Mouse (Mus musculus): ENCODE results near the gene Bbs10. TPM values are rescaled to one million over a fixed set of nuclear protein-coding genes. Genes with fewer than 3 reads are reported as not detected.

The Bbs10 gene
- total and polyA plus RNA-seq, 2 experiments from 2014 or later, result 2.2 to 4.3 TPM

- Histone ChIP-seq H3K4me1 (ENCODE audit: insufficient read depth, low read length) (no peaks in the 10 kb centered on the region), H3K27ac (no peak overlapping the region), H3K9ac (replicated peaks; ENCODE audit: low read length) (no peak overlapping the region), H3K4me2 (ENCODE audit: low read depth, low read length) (no peak overlapping the region), H3K36me3 (ENCODE audit: insufficient read depth, low read length) (peaks cover 33% of the 10 kb centered on the region), H3K4me3 (ENCODE audit: low read length) (no peak overlapping the region), H3K9me3 (ENCODE audit: low read length) (no peaks in the 10 kb centered on the region), H3K27me3 (ENCODE audit: insufficient read depth, low read length) (no peaks in the 10 kb centered on the region)
- whole genome bisulfite sequencing, result 80% methylated on average over 15 of the region's 15 CpGs
- DNase-seq (ENCODE audit: low spot score), result no peak
- no peak for TF ChIP-seq CTCF (IDR thresholded peaks at IDR 0.05; ENCODE audit: low read depth)
- ATAC-seq, result no peak
Measured at GRCm38 (mm10) chr10:111271687-111272086, 26.8 kb upstream of the Bbs10 start.

- no peak overlapping the region for H3K27ac ChIP-seq
- DNase-seq (ENCODE audit: low spot score) (no peak), ATAC-seq (no peak)
- no peaks in the 10 kb centered on the region for H3K4me1 ChIP-seq (ENCODE audit: insufficient read depth, low read length)
- 77% methylated on average over 11 of the region's 11 CpGs for WGBS
- peaks cover 29% of the 10 kb centered on the region for H3K36me3 ChIP-seq (ENCODE audit: insufficient read depth, low read length)
- no peak for TF ChIP-seq CTCF (IDR thresholded peaks at IDR 0.05; ENCODE audit: low read depth)
- H3K27me3 ChIP-seq (ENCODE audit: insufficient read depth, low read length), result no peaks in the 10 kb centered on the region
- no peaks in the 10 kb centered on the region for H3K9me3 ChIP-seq (ENCODE audit: low read length)
- no peak overlapping the region for H3K4me2 ChIP-seq (ENCODE audit: low read depth, low read length)
- H3K9ac ChIP-seq (replicated peaks; ENCODE audit: low read length), result no peak overlapping the region
- H3K4me3 ChIP-seq (ENCODE audit: low read length), result no peak overlapping the region
Measured at GRCm38 (mm10) chr10:111272905-111273304, 25.6 kb upstream of the Bbs10 start.

GRCm38 (mm10) chr10:111273463-111274088 is 24.9 kb upstream of the Bbs10 start:
- H3K9ac ChIP-seq (replicated peaks; ENCODE audit: low read length), result no peak overlapping the region
- WGBS, result 28% methylated on average over 5 of the region's 5 CpGs
- no peaks in the 10 kb centered on the region for H3K9me3 ChIP-seq (ENCODE audit: low read length)
- no peak for TF ChIP-seq CTCF (IDR thresholded peaks at IDR 0.05; ENCODE audit: low read depth)
- ATAC-seq, result no peak
- H3K27me3 ChIP-seq (ENCODE audit: insufficient read depth, low read length), result no peaks in the 10 kb centered on the region
- no peaks in the 10 kb centered on the region for H3K4me1 ChIP-seq (ENCODE audit: insufficient read depth, low read length)
- no peak overlapping the region for H3K4me3 ChIP-seq (ENCODE audit: low read length)
- peaks cover 34% of the 10 kb centered on the region for H3K36me3 ChIP-seq (ENCODE audit: insufficient read depth, low read length)
- no peak for DNase-seq (ENCODE audit: low spot score)
- H3K27ac ChIP-seq, result no peak overlapping the region
- H3K4me2 ChIP-seq (ENCODE audit: low read depth, low read length), result no peak overlapping the region

- 94% methylated on average over 2 of the region's 2 CpGs for WGBS
- TF ChIP-seq CTCF (IDR thresholded peaks at IDR 0.05; ENCODE audit: low read depth), result no peak
- Histone ChIP-seq H3K36me3 (ENCODE audit: insufficient read depth, low read length) (peaks cover 33% of the 10 kb centered on the region), H3K4me1 (ENCODE audit: insufficient read depth, low read length) (no peaks in the 10 kb centered on the region), H3K27ac (no peak overlapping the region), H3K27me3 (ENCODE audit: insufficient read depth, low read length) (no peaks in the 10 kb centered on the region), H3K9ac (replicated peaks; ENCODE audit: low read length) (no peak overlapping the region), H3K9me3 (ENCODE audit: low read length) (no peaks in the 10 kb centered on the region), H3K4me3 (ENCODE audit: low read length) (no peak overlapping the region), H3K4me2 (ENCODE audit: low read depth, low read length) (no peak overlapping the region)
- DNase-seq (ENCODE audit: low spot score), result no peak
- no peak for ATAC-seq
Measured at GRCm38 (mm10) chr10:111275822-111276221, 22.7 kb upstream of the Bbs10 start.

GRCm38 (mm10) chr10:111297631-111298030 is 848 bp upstream of the Bbs10 start:
- Histone ChIP-seq H3K27me3 (ENCODE audit: insufficient read depth, low read length) (no peaks in the 10 kb centered on the region), H3K4me2 (ENCODE audit: low read depth, low read length) (peak overlapping the region; percentile 69), H3K9ac (replicated peaks; ENCODE audit: low read length) (peak overlapping the region; percentile 77; the same call in 1 of the 2 replicates), H3K4me3 (ENCODE audit: low read length) (peak overlapping the region; percentile 75), H3K9me3 (ENCODE audit: low read length) (no peaks in the 10 kb centered on the region), H3K4me1 (ENCODE audit: insufficient read depth, low read length) (no peaks in the 10 kb centered on the region), H3K27ac (peak overlapping the region; percentile 87), H3K36me3 (ENCODE audit: insufficient read depth, low read length) (no peaks in the 10 kb centered on the region)
- no peak for DNase-seq (ENCODE audit: low spot score)
- WGBS, result 42% methylated on average over 6 of the region's 6 CpGs
- no peak for ATAC-seq
- TF ChIP-seq CTCF (IDR thresholded peaks at IDR 0.05; ENCODE audit: low read depth), result no peak

- ATAC-seq, result no peak
- no peaks in the 10 kb centered on the region for H3K36me3 ChIP-seq (ENCODE audit: insufficient read depth, low read length)
- H3K9me3 ChIP-seq (ENCODE audit: low read length), result no peaks in the 10 kb centered on the region
- DNase-seq (ENCODE audit: low spot score), result peak; percentile 59
- no peaks in the 10 kb centered on the region for H3K27me3 ChIP-seq (ENCODE audit: insufficient read depth, low read length)
- H3K4me2 ChIP-seq (ENCODE audit: low read depth, low read length), result no peak overlapping the region
- 56% methylated on average over 6 of the region's 6 CpGs for WGBS
- TF ChIP-seq CTCF (IDR thresholded peaks at IDR 0.05; ENCODE audit: low read depth), result peak; percentile 61
- H3K9ac ChIP-seq (replicated peaks; ENCODE audit: low read length), result no peak overlapping the region
- H3K4me3 ChIP-seq (ENCODE audit: low read length), result no peak overlapping the region
- no peak overlapping the region; the same call in 1 of the 2 replicates for H3K27ac ChIP-seq
- H3K4me1 ChIP-seq (ENCODE audit: insufficient read depth, low read length), result no peaks in the 10 kb centered on the region
Measured at GRCm38 (mm10) chr10:111299591-111299990, 1.1 kb downstream of the Bbs10 start.

GRCm38 (mm10) chr10:111301041-111301440 is 2.6 kb downstream of the Bbs10 start:
- DNase-seq (ENCODE audit: low spot score) (no peak), ATAC-seq (no peak)
- H3K4me2 ChIP-seq (ENCODE audit: low read depth, low read length), result no peak overlapping the region
- no peak overlapping the region for H3K4me3 ChIP-seq (ENCODE audit: low read length)
- no peaks in the 10 kb centered on the region for H3K27me3 ChIP-seq (ENCODE audit: insufficient read depth, low read length)
- 96% methylated on average over 5 of the region's 5 CpGs for WGBS
- no peak for TF ChIP-seq CTCF (IDR thresholded peaks at IDR 0.05; ENCODE audit: low read depth)
- H3K9ac ChIP-seq (replicated peaks; ENCODE audit: low read length), result no peak overlapping the region
- no peaks in the 10 kb centered on the region for H3K36me3 ChIP-seq (ENCODE audit: insufficient read depth, low read length)
- no peaks in the 10 kb centered on the region for H3K9me3 ChIP-seq (ENCODE audit: low read length)
- H3K4me1 ChIP-seq (ENCODE audit: insufficient read depth, low read length), result no peaks in the 10 kb centered on the region
- H3K27ac ChIP-seq, result no peak overlapping the region
